Mouse (Mus musculus): Measurements from ENCODE around the gene Tradd.
"Not testable (repeated sequence)": the region's sequence is repeated elsewhere in the genome, so short reads cannot be mapped to it uniquely, and the experiment has no call there.

Gene Tradd

DNA sequence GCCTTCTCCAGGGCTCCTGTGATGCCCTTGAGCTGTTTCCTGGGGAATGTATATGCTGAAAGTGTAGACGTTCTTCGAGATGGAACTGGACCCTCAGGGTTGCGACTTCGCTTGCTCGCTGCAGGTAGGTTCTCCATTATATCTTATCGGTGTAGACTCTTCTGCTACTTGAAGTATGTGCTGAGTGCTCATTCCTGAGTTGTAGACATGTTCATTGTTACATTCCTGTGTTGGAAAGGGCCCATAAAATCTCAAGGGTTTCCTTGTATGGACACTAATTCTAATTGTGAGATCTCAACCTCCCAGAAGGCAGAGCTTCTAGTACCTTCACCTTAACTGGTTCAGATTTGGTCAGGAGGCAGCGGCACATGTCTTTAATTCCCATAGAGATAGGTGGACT, 23.4 kb downstream of the Tradd start:
- DNase-seq (ENCODE audit: low spot score) = no peak

DNA sequence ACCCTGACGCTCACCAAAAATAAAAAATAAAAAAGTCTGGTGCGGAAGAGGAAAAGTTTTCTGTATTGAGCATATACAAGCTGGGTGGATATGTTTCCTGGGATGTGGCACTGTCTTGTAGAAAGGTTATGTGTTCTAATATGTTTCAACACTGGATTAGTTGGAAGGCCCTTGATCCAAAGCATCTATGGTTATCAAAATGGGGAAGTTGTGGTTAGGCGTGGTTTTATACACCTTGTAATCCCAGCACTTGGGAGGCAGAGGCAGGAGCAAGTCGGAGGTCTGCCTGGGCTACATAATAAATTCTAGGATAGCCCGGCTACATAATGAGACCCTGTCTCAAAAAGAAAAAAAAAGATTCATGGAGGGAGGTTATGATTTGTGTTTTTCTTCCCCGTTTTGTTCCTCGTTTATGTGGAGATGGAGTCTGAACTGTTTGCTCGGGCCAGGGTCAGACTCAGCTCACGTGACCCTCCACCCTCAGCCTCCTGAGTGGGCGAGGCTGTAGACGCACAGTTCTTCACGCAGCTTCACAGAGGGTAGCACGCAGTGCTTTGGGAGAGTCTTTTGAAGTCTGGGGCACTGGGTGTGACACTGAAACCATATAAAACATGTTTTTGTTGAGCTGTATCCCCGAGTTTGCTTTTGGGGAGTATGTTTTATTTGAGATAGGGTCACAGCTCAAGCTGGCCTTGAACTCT, 26.8 kb downstream of the Tradd start:
- no peak for DNase-seq (ENCODE audit: low spot score)

DNA sequence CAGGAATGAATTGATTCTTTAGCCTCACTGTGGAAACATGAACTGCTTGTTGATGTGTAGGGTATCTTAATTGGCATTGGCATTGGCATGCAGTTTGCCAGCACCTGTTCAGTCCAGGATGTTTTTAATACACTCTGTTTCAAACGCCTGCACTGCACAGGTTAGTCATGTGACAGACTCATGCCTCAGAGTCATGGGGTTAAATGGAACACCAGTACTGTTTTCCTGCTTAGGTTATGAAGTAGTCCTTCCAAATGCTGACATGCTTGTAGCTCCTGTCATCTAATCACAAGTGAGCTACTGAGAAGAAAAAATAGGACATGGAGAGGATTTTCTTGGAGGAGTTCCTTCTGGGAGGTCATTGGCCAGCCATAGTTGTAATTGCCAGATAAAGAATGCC, 29.2 kb downstream of the Tradd start:
- DNase-seq (ENCODE audit: low spot score) = no peak

DNA sequence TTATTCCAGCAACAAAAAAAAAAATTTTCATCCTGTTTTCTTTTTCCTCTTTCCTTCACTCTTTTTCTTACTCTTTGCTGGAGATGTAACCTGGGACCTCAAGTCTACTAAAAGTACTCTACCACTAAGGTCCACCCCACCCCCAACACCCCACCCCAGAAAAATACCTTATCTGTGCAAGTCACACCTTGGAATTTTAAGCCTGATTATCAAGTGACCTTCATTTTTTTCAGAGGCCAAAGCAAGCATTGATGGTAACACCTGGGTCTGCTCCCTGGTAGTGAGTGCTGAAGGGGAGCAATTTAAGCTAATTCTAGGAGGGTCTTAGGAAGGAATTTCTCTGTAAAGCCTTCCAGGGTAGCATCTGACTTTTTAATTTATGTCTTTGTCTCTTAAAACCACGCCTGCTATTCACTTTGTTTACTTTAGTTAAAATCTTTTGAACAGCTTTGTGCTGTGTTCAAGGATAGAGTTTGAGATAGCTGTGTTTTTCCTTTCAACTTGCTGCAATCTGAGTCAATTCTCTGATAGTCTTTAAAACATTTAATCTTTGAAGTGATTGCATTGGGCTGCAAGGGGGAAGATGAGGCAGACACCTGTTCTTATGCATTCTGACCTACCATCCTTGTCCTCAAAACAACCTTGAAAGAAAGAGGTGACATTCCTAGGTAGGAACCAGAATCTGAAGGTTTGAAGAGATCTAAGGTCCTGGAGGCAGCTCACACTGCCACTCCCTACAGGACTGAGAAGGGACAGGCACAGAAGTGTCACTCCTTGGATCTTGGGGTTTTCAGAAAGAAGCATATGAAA, 31.1 kb downstream of the Tradd start:
- no peak for DNase-seq (ENCODE audit: low spot score)

DNA sequence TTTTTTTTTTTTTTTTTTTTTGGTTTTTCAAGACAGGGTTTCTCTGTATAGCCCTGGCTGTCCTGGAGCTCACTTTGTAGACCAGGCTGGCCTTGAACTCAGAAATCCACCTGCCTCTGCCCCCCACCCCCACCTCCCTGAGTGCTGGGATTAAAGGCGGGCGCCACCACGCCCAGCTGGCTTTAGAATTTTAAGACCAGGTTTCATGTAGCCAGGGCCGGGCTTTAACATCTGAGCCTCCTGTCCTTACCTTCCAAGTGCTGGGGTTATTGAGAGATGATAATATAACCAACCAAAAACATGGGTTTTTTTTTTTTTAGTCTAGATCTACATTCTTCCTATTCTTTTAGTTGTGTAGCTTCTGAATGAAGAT, 32.1 kb downstream of the Tradd start:
- DNase-seq (ENCODE audit: low spot score) = not testable (repeated sequence)

DNA sequence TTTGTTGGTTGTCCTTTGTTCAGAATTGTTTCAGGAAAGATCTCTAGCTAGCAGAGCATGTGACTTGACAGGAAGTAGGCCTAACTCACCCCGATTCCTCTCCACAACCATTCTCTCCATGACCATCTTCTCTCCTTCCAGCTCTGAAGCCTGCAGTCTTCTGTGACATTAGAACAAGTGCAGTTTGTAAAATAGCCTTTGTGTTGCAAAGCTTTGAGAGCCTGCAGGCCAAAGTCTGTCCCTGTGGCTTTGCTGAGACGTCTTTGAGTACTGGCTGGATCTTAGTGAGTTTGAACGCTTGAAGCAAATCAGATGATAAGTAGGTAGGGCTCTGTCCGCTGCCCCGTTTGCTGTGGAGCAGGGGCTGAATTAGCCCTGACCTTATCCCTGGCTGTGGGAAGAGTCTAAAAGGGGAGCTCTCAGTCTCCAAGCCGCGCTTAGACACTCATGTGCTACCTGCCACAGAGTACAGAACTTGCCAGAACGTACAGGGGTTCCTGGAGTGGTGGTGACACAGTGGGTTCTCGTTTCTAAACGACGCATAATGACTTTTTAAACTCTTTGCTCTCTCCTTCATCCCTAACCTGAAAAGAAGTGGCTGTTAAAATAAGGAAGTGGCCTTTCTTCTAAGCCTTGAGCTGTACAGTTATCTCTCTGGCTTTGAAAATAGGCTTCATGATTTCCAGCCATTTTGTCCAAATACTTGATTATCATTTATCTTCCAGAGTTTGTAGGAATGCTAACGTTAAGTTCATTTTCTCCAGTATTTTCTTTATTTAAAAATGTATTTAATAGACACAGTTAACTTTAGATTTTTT, 32.7 kb downstream of the Tradd start:
- DNase-seq (ENCODE audit: low spot score) = no peak

DNA sequence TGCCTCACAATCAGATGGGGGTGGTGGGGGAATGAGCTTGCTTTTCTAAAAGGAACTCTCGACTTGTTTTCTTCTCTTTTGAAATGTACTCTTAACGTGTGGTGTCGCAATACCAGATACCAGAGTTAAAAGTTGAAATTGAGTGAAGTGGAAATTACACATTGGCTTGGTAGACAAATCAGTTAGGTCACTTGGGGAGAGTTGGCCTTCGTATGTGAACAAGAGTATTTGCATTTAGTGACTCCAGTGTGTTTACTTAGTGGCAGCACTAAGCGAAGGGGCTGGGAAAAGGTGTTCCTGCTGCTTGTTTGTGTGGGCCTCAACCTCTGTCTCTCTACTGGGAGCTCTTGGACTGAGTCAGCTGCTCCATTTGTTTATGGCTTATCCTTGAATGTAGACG, 38.5 kb downstream of the Tradd start:
- no peak for DNase-seq (ENCODE audit: low spot score)

DNA sequence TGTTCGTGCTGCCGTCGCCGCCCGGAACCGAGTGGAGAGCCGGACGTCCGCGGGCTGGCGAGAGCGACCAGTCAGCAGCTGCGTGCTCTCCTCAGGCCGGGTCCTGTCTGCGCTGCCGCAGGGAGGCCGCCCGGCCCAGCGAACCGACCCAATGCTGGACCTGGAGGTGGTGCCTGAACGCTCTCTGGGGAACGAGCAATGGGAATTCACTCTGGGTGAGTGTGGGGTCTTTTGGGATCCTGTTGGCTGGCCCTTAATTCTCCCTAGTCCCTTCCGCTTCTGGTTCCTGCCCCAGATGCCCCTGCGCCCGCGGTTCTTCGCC, 39.2 kb downstream of the Tradd start:
- DNase-seq (ENCODE audit: low spot score) = no peak

DNA sequence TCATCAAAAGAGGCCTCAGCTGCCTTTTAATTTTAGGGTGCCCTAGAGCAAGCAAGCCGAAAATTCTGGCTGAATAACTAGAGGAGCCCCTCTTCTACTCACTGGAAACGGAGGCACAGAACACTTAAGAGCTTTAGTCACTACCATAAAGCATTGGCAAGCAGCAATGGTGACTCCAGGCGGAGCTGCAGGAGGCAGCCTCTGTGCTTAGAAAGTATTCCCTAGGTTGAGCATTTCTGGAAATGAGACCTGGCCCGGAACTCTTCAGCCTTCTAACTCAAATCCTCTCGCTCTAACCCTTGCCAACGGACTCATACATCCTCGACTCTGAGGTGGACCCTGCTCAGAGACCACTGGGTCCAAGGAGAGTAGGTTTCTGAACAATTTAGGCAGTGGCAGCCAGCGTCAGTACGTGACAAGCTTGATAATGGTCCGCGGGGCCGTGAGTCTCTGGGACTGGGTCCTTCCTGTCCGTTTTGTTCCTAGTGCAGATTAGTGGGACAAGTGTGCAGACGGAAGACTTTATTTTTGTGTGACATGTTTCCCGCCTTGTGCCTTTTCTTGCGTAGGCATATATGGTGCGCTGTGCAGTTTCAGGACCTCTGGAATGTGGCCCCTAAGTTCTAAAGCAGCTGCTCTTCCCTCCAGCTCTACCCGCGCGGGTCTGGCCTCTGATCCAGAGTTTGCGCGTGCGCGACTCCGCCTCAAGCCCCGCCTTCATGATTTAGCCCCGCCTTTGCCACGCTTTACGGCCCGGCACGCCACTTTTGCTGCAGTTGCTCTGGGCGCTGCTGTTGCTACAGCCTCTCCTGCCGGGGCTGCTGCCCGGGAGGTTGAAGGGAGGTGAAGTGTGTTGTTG, 39.8 kb downstream of the Tradd start, which contains the start of gene D230025D16Rik:
Gene D230025D16Rik (plus strand): TSS at position 733 of the 859 bp plus-strand sequence.
- peak; percentile 99 for DNase-seq (ENCODE audit: low spot score)

DNA sequence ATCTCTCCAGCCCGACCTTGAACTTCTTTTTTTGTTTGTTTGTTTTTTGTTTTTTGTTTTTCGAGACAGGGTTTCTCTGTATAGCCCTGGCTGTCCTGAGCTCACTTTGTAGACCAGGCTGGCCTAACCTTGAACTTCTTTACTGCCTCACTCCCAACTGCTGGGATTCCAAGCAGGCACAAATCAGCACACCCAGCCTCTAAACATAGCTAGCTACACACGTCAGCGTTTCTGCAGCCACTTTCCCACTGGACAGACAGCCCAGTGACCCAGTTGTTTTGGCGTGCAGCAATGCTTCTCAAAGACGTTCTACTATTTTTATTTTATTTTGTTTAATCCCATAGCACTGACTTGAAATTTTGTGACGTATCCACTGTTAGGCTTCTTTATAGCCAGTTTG, 40.6 kb downstream of the Tradd start:
- DNase-seq (ENCODE audit: low spot score) = no peak

DNA sequence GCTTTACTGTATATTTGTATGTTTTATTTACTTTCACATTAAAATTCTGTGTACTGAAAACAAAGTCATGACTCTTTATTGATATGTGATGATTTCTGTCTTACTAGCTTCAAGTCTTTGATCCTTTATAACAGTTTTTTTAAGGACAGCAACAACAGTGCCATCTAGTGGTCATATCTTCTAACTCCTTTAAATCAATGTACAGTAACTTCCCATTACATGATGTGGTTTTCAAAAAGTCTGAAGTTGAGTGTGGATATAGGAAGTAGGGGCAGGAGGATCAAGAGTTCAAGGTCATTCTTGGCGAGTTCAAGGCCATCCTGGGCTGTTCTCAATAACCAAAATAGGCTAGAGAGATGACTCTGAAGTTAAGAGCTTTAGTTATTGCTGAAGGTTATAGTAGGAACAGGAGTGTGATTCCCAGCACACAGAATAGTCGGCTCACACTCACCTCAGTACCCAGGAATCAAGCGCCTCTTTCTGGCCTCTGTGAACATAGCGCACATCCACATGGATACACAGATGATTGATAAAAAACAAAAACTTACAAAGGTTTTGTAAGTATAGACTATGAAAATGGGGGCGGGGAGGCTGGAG, 46.4 kb downstream of the Tradd start:
- peak; percentile 92 for DNase-seq (ENCODE audit: low spot score)

DNA sequence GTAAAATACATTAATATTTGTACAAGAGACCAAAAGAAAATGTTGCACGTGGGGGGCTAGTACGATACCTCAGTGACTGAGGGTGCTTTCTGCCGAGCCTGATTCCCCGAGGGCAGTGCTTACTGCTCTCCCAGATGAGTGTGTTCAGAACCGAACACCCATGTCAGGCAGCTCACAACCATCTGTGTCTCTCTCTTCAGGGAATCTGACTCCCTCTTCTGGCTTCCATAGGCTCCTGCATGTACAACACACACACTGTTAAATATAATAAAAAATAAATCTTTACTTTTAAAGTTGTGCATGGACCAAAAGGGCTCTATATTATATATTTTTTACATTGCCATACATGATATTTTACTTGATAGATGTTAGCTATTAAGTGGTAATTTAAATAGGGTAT, 50.3 kb downstream of the Tradd start:
- DNase-seq (ENCODE audit: low spot score) = no peak

DNA sequence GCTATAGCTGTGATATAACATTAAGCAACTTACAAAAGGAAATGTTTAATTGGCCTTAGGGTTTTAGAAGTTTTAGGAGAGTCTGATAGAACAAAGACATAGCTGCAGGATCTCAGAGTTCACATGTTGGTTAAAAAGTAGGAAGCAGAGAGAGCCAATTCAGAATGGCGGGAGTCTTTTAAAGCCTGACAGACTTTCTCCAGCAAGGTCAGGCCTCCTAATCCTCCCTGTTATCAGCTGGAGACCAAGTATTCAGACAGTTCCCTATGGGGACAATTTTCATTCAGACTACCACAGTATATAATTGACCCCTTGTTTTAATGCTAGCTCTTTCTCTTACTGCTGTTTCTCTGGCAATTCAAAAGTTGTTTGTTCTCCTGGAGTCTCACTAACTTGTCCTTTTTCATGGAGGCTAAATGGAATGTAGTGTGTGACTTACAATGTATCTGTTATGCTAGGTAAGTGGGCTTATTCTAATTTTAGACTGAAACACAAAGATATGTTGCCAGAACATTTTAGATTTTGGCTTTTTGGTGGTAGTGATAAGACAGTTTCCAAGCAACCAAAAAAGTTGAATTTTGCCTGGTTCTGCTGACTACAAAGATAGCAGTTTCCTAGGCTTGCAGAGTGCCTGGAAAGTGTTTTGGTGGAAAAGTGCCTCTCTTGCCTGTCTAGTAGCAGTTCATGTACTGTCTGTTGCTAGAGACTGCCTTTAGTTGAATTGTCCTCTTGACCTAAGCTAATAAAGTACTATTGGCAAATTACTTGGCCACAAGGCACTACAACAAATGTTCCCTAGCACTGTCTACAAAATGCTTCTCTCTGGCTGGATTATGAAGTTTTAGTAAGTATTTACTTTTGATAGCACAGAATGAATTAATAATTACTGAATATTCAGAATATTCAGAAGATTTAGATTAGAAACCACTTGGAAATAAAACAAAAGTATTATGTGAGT, 55.0 kb downstream of the Tradd start:
- DNase-seq (ENCODE audit: low spot score) = no peak
